Mouse (Mus musculus): ENCODE results near the gene Slc10a4.
"Not testable (repeated sequence)": the region's sequence is repeated elsewhere in the genome, so short reads cannot be mapped to it uniquely, and the experiment has no call there.

Gene Slc10a4

DNA sequence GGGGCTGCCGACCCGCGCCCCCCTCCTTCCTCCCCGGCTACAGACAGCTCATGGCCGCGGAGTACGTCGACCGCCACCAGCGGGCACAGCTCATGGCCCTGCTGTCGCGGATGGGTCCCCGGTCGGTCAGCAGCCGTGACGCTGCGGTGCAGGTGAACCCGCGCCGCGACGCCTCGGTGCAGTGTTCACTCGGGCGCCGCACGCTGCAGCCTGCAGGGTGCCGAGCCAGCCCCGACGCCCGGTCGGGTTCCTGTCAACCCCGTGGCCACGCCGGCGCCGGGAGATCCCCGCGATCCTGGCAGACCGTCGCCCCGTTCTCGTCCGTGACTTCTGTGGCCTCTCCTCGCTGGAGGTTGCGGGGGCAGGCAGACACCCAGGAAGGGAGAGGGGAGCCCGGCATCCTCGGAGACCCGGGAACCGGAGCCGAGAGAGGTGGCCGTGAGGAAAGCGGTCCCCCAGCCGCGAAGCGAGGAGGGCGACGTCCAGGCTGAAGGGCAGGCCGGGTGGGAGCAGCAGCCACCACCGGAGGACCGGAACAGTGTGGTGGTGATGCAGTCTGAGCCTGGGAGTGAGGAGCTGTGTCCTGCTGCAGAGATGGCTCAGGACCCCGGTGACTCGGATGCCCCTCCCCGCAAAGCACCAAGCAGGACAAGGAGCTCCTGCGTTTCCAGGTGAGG, 7.1 kb downstream of the Slc10a4 start:
- DNase-seq (ENCODE audit: low spot score), result not testable (repeated sequence)

DNA sequence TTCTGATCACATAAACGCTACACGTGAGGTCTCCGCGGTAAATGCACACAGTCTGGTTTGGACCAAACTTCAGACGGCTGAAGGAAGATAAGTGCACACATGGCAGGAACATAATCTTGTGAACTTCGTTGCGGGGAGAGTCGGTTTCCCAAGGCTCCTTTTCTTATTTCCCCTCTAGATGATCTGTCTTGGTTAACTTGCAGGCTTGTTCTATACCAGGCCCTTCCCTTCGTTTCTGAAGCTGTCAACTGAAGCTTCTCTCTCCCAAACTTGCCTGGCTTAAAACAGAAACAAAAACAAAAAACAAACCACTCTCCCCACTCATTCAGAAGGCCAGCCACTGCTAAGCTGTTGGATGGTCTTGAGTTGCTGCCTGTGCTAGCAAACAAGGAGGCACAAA, 8.1 kb downstream of the Slc10a4 start:
- no peak for DNase-seq (ENCODE audit: low spot score)

DNA sequence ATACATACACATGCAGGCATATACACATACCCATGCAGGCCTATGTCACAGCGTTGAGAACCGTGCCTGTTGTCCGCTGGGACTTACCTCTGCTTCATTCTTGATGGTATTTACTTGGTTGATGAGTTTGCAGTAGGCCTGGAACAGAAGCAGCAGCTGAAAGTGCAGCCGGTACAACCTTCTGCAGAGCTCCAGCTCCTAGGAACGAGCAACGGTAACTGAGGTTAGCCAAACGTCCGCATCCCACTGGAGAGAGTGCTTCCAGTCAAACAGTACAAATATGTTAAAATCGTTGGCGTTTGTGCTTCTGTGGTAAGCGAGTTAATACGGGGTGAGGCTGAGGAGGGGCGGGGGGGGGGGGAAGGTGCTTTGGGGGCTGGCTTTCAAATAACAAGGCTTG, 17.1 kb downstream of the Slc10a4 start:
- no peak for DNase-seq (ENCODE audit: low spot score)

- DNase-seq (ENCODE audit: low spot score), result no peak
These were observed 22.0 kb downstream of the Slc10a4 start for GRCm38 (mm10) chr5:73028646-73029045.

- no peak for DNase-seq (ENCODE audit: low spot score)
These were observed 25.8 kb downstream of the Slc10a4 start for GRCm38 (mm10) chr5:73032481-73032880.

DNA sequence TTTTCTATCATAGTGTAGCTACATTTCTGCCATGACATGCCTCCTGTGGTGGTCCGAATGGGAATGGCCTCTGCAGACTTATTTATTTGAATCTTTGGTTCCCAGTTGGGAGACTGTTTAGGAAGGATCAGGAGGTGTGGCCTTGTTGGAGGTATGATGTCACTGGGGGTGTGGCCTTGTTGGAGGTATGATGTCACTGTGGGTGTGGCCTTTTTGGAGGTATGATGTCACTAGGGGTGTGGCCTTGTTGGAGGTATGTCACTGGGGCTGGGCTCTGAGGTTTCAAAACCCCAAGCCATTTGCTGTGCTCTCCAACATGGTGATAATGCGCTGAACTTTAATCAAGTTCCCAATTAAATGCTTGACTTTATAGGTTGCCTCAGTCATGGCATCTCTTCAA, 37.4 kb downstream of the Slc10a4 start:
- DNase-seq (ENCODE audit: low spot score), result no peak

- no peak for DNase-seq (ENCODE audit: low spot score)
These were observed 41.1 kb downstream of the Slc10a4 start for GRCm38 (mm10) chr5:73047651-73048245.

DNA sequence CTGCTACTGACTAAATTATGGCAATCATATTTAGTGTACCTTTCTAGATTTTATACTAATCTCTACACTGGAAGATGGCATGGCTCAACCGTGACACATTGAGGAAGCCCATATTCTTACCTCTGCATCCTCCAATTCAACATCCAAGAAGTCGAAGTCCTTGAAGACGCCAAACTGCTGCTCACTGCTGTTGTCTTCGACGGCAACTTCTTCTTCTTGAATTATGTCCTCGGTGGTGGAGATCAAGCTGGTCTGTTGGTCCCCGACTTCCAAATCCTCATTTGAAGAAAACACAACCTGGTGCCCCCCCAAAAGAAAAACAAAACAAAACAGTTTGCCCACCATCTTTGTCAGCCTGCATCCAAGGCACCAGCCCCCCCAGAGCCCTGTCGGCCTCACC, 47.2 kb downstream of the Slc10a4 start:
- no peak for DNase-seq (ENCODE audit: low spot score)

DNA sequence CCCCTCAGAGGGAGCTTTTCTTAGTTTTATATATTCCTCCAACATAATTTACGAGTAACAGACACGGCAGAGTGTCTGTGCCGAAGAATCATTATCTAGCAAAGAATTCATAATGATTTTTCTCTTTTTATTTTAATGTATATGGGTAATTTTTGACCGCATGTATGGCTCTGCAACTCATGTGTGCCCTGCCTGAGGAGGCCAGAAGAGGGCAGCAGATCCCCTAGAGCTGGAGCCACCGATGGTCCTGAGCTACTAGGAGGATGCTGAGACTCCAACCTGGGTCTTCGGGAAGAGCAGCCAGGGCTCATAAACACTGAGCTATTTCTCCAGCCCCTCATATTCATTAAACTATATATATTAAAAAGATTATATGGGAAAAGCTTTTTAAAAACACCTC, 49.8 kb downstream of the Slc10a4 start:
- DNase-seq (ENCODE audit: low spot score), result no peak

DNA sequence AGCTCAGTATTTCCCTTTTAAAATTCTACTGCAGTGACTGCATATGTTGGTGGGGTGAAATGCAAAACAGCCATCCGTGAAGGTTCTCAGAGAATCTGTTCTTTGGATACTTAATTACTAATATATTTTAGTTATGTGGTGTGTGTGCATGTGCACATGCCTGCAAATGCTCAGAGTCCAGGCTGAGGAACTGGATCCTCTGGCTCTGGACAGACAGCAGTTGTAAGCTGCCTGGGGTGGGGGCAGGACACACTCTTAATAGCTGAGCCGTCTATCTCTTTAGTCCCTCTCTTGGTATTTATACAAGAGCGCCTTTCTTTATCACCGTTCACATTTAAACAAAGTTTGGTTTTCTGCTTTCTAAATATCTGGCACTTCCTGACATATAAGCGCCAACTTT, 50.3 kb downstream of the Slc10a4 start:
- no peak for DNase-seq (ENCODE audit: low spot score)

DNA sequence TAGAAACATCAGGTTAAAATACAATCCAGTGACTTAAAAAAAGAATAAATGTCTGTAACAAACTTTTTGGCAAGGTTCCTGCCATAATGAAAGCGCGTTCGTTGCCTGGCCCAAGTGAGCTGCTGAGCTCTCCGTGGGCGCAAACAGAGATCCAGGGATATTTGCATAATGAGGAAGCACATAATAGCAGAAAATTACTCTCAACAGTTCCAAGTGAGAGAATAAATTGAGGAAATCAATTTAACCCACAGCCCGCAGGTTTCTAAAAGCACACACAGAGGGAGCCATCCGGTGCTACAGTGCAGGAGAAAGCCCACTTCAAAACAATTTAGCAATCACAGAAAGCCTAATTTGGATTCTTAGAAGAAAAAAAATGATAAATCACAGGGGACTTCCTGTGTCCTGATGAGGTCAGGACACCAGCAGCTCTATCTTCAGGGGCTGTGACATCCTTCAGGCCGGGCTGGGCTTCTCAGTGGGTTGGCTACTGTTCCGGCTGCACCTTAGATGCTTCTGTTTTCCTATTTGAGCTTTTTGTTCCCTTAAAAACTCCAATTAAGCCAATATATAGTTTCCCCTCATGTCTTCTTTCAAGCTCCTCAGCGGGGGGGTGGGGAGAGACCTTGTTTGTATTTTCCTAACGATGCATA, 54.9 kb downstream of the Slc10a4 start:
- no peak for DNase-seq (ENCODE audit: low spot score)
